Mouse (Mus musculus): ENCODE measurements around the gene Mcf2l. TPM values are rescaled to one million over a fixed set of nuclear protein-coding genes. Genes with fewer than 3 reads are reported as not detected.

Mcf2l gene
- total RNA-seq, 2 experiments from 2014 or later, result 225 to 238 TPM

DNA sequence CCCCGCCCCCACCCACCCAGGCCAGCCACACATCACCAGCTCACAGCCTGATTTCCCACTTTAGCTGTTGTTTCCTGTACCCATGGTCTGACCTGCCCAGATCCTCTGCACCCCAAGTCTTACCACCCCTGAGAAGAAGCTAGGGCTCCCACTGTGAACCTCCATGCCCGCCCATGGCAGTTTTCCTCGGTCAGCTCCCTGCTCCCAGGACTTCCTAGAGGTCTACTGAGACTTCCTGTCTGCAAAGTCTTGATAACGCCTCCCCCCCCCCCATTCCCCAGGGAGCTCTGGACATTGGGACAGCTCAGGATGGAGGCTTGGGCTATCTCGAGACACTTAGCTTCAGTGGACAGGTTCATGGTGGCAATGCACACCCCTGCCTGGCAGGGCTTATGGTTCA is 31.5 kb downstream of the Mcf2l start:
- no peak overlapping the region for H3K4me3 ChIP-seq
- H3K27ac ChIP-seq, result peak overlapping the region; percentile 48
- no peak for TF ChIP-seq CTCF (conservative IDR thresholded peaks at IDR 0.05)
- DNase-seq (ENCODE audit: low spot score in 2 of 2), result no peak

DNA sequence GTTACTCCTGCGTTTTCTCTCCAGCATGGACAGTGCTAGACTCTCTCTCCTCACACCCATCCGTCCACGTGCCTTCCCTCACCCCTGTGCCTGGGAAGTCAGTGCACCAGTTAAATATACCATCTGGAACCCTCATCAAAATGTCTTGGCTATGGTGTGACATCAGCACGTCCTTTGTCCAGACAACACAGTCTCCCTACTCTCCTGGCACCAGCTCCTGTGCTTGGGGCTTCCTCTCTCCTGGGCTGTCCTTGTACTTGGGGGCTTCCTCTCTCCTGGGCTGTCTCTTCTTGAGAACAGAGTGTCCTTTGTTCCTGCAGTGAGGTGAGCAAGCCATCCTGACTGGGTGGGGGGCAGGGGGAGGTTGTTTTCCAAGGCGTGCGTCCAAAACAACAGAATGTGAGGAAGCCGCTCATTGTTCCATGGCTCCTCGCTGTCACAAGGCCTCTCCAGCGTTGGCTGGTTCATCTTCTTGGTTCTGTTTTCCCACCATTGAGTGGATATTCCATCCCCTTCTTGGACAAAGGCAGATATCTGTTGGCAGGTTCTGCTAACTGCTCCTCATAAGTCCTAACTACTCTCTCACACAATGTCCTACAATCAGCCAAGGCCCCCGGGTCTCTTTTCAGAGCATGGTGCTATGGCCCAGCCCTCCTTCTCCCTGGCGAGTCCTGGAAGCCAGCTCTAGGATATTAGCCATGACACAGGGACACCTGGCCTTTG is 32.2 kb downstream of the Mcf2l start:
- H3K4me3 ChIP-seq, result no peak overlapping the region
- DNase-seq (ENCODE audit: low spot score in 2 of 2), result no peak
- H3K27ac ChIP-seq, result peak overlapping the region; percentile 51
- TF ChIP-seq CTCF (conservative IDR thresholded peaks at IDR 0.05), result no peak

DNA sequence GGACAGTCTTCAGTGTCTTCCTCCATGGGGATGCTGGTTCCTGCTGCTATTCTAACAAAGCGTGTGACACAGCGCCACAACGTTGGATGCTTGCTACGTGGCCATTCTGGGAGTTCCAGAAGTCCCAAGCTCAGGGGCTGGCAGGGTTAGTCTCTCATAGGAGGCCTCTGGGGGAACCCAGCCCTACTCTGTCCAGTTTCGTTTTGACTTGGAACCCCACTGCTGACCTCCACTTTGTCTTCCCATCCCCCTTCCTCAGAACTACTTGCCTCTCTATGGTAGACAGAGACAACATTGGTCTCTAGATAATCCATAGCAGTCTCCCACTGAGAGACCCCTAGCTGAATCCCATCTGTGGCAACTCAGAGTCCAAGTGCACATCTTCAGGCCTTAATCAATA is 33.0 kb downstream of the Mcf2l start:
- Histone ChIP-seq H3K27ac (peak overlapping the region; percentile 51; the same call in 1 of the 2 replicates), H3K4me3 (no peak overlapping the region)
- no peak for DNase-seq (ENCODE audit: low spot score in 2 of 2)
- TF ChIP-seq CTCF (conservative IDR thresholded peaks at IDR 0.05), result no peak

DNA sequence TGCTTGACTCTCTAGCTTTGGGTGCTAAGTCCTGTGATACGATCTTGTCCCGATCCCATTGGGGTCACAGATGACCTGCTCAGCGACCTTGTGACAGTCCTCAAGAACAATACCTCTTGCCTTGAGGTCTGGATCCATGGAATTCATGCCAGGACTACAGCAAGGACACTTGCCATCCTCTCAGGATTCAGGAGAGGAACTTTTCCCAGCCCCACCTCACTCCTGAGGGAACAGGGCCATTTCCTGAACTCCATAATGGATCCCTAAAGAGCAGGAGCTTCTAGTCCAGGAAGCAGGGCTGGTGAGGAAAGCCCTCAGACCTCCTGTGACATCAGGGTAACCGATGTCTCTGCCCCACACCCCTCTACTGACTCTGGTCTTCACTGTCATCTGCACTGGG is 34.1 kb downstream of the Mcf2l start:
- no peak for TF ChIP-seq CTCF (conservative IDR thresholded peaks at IDR 0.05)
- no peak overlapping the region for H3K4me3 ChIP-seq
- DNase-seq (ENCODE audit: low spot score in 2 of 2), result no peak
- H3K27ac ChIP-seq, result no peak overlapping the region

DNA sequence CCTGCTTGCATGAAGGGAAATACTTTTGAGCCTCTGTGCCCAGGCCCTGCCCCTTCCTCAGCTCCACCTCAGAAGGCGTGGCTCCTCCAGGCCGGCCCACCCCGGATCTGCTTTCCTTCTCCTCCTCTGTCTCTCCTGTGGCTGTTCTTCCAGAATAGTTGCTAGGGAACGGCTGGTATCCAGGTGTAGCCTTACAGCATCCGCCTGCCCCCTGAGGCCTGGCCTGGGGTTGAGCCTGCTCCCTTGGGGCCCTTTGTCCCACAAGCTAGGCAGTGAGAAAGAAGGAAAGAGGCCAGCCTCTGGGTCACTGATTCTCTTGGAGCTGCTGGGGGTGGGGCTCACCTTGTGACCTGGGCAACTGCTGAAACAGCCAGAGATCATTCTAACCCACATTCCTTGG is 38.4 kb downstream of the Mcf2l start:
- no peak overlapping the region for H3K4me3 ChIP-seq
- H3K27ac ChIP-seq, result no peak overlapping the region
- no peak for TF ChIP-seq CTCF (conservative IDR thresholded peaks at IDR 0.05)
- no peak for DNase-seq (ENCODE audit: low spot score in 2 of 2)

DNA sequence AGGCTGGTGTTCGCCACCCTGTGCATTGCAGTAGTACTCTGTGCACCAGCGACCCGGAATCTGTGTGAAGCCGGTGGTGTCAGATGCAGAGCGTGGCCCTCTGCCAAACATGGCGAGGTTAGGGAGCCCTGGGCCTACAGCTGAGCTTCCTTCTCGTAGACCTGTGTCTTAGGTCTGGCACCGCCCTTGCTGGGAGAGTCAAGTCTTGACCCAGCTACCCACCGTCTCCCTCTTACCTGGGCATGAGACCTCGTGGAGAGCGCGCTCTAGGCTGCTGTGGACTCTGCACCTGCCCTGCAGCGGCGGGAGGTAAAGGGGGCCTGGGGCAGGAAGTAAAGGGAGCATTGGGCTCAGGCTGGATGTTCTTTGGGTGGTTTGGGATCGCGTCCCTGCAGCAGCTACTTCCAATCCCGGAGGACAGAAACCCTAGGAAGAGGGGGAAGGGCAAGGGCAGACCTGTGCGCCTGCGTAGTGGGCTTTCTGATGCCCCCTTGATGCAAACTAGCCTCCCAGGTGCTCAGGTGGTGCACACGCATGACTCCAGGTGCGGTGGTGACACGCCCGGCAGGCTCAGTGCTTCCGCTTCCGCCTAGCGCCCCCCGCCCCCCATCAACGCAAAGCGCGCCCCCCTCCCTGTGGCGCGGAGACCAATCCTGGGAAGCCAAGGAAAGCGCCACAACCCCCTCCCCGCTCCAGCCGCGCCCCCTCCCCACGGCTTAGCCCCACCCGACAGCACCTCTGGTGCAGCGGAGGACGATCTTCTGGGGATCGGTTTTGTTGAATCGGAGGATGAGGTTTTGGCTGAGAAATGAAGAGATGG is 41.8 kb downstream of the Mcf2l start:
- peak; percentile 38 to 50 for DNase-seq (ENCODE audit: low spot score in 2 of 2)
- H3K4me3 ChIP-seq, result peak overlapping the region; percentile 70
- TF ChIP-seq CTCF (conservative IDR thresholded peaks at IDR 0.05), result no peak
- peak overlapping the region; percentile 93 for H3K27ac ChIP-seq

DNA sequence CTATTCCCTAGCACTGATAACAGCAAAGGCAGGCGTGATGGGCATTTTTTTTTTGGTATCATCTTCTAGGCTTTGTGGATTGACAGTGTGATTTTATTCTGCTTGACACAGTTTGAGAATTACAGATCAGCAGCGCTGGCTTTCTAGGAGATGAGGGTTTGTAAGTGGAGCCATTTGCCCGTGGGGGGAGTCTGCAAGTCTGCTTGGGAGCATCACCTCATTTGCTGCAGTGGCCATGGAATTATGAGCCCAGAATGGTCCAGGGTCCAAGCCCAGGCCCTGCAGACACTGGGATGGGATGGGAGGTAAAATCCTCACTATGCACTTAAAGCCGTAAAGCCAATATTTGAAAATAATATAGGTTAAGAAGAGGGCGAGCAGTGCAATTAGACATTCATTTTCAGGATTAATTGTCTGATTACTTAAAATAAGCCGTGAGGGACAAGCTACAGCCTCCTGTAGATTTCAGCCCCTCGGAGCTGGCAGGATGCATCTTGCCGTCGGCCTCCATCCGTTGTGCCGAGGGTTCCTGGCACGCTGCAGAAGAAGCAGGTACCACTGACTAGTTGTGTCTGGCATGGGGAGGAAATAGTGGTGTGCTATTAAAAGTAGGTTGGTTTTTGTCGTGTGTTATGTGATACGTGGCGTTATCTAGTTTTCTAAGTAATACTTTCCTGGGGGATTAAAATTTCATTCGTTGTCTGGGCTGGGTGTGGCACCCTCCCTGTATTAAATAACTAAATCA is 42.7 kb downstream of the Mcf2l start:
- peak overlapping the region; percentile 70 for H3K4me3 ChIP-seq
- TF ChIP-seq CTCF (conservative IDR thresholded peaks at IDR 0.05), result no peak
- DNase-seq (ENCODE audit: low spot score in 2 of 2), result no peak
- H3K27ac ChIP-seq, result peak overlapping the region; percentile 93

DNA sequence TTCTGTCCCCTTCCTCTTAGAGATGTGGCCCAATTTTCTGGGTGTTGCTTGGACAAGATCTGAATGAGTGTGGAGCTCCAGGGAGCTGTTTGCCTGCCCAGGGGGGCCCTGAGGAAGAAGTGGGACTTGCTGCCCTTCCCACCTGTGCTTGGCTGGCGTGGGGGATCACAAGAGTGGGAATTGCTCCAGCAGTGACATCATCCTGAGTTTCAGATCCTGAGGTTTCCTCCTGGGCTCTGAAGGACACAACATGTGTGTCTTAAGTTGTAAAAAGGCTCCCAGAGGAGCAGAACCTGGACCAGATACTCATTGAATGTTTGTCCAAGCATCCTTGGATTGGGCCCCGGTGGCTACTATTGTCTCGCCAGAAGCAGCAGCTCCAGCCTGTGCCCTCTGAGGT is 43.4 kb downstream of the Mcf2l start:
- Histone ChIP-seq H3K4me3 (peak overlapping the region; percentile 70), H3K27ac (peak overlapping the region; percentile 93)
- DNase-seq (ENCODE audit: low spot score in 2 of 2), result no peak
- no peak for TF ChIP-seq CTCF (conservative IDR thresholded peaks at IDR 0.05)

DNA sequence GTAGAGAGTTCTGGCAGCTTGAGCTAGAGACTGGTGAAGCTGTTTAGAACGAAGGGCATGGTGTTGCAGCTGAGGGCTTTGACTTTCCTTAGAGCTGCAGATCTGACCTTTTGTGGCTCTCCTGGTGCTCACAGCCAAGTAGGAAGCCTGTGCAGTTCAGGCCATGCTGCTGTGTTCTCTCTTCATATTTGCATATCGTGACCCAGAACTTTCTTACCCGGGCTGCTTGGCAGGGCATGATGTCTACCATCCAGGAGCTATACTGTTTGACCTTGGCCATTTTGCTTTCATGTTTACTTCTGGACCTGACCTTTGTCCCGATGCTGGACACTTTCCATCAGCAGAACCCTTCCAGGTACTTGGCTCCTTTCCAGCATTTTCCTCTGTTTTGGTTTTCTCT is 44.2 kb downstream of the Mcf2l start:
- H3K27ac ChIP-seq, result peak overlapping the region; percentile 93
- TF ChIP-seq CTCF (conservative IDR thresholded peaks at IDR 0.05), result no peak
- peak overlapping the region; percentile 70 for H3K4me3 ChIP-seq
- DNase-seq (ENCODE audit: low spot score in 2 of 2), result no peak

DNA sequence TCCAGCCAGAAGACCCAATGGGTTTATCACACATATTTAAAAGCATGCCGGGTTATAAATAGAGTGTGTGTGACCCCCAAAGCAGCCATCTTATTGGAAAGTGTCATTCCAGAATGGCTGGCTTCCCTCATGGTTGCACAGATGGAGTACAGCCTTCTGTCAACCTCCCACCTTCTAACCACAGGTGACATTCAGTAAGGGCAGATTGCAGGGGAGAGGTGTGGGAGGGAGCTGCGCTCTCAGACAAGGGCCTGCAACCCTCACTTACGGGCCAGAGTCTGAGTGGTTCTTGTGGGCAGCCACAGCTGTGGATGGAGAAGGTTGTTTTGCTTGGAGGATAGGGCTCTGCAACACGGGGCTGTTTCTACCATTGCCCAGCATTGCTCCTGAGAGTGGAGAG is 47.0 kb downstream of the Mcf2l start:
- Histone ChIP-seq H3K4me3 (no peak overlapping the region), H3K27ac (0 out of 2 replicates have a peak overlapping the region, but pooled peaks have one; percentile 51)
- DNase-seq (ENCODE audit: low spot score in 2 of 2), result no peak
- TF ChIP-seq CTCF (conservative IDR thresholded peaks at IDR 0.05), result no peak

DNA sequence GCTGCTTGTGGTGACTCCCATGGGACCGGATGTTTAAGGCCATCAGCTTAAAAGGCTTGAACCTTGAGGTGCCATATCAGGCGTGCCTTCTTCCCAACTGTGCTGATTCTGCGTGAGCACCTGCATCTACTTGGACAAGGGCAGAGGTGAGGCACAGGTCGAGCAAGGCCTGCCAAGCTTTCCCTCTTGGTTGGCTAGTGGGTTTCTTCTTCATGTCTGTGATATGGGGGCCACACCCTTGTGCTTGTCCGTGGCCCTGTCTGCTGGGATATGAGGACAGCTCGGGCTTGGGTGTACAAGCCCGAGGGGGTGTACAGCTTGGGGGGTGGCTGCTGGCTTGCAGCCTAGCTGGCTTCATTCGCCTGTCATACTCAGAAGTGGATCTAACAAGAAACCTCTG is 51.4 kb downstream of the Mcf2l start:
- Histone ChIP-seq H3K27ac (peak overlapping the region; percentile 54; the same call in 1 of the 2 replicates), H3K4me3 (no peak overlapping the region)
- DNase-seq (ENCODE audit: low spot score in 2 of 2), result no peak
- TF ChIP-seq CTCF (conservative IDR thresholded peaks at IDR 0.05), result no peak

DNA sequence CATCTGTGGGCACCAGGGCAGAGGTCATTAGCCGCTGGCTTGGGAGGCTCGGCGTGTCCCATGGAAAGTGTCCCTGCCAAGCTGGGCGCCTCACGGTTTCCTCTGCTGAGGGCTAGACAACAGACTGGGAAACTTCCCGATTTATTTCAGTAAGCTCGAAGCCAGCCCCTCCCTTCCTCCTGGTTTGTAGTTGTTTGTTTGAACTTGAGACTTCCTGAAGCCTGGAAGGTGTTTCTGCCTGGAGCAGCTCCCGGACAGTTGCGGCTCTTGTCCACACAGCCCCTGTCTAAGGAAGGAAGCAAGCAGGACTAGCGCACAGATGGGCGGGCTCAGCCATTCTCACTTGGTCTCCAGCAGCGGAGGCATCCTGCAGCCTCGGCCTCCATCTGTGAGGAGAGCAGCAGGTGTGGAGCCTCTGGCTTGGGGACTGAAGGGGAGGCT is 52.4 kb downstream of the Mcf2l start:
- no peak for TF ChIP-seq CTCF (conservative IDR thresholded peaks at IDR 0.05)
- peak overlapping the region; percentile 79 for H3K27ac ChIP-seq
- peak overlapping the region; percentile 39 for H3K4me3 ChIP-seq
- no peak for DNase-seq (ENCODE audit: low spot score in 2 of 2)
